Mouse (Mus musculus) fibroblast of lung, adult 2 months (primary cell): ENCODE data around the gene Lonp2.

Experiments used
- DNase-seq: peaks from one replicate; pipeline ENCODE4 v3.0.0-alpha.2; 2011; ENCODE audit warnings: low read depth

The Lonp2 gene

GRCm38 (mm10) chr8:86749842-86750241 is 126.0 kb downstream of the Lonp2 start:
- DNase-seq = no peak

GRCm38 (mm10) chr8:86756948-86757733 is 133.3 kb downstream of the Lonp2 start:
- no peak for DNase-seq

- no peak for DNase-seq
These were observed 134.8 kb downstream of the Lonp2 start for GRCm38 (mm10) chr8:86758651-86759050.

- no peak for DNase-seq
These were observed 135.2 kb downstream of the Lonp2 start for GRCm38 (mm10) chr8:86759090-86759491.

- DNase-seq = no peak
These were observed 136.9 kb downstream of the Lonp2 start for GRCm38 (mm10) chr8:86760746-86761145.

- no peak for DNase-seq
These were observed 139.0 kb downstream of the Lonp2 start for GRCm38 (mm10) chr8:86762806-86763205.

GRCm38 (mm10) chr8:86765155-86765554 is 141.3 kb downstream of the Lonp2 start:
- DNase-seq = no peak

- no peak for DNase-seq
These were observed 141.8 kb downstream of the Lonp2 start for GRCm38 (mm10) chr8:86765669-86766068.

- DNase-seq = no peak
These were observed 142.8 kb downstream of the Lonp2 start for GRCm38 (mm10) chr8:86766548-86767211.

GRCm38 (mm10) chr8:86768499-86768898 is 144.7 kb downstream of the Lonp2 start:
- no peak for DNase-seq

GRCm38 (mm10) chr8:86769945-86770715 is 146.3 kb downstream of the Lonp2 start:
- DNase-seq = no peak
